In the genomic region with DNA sequence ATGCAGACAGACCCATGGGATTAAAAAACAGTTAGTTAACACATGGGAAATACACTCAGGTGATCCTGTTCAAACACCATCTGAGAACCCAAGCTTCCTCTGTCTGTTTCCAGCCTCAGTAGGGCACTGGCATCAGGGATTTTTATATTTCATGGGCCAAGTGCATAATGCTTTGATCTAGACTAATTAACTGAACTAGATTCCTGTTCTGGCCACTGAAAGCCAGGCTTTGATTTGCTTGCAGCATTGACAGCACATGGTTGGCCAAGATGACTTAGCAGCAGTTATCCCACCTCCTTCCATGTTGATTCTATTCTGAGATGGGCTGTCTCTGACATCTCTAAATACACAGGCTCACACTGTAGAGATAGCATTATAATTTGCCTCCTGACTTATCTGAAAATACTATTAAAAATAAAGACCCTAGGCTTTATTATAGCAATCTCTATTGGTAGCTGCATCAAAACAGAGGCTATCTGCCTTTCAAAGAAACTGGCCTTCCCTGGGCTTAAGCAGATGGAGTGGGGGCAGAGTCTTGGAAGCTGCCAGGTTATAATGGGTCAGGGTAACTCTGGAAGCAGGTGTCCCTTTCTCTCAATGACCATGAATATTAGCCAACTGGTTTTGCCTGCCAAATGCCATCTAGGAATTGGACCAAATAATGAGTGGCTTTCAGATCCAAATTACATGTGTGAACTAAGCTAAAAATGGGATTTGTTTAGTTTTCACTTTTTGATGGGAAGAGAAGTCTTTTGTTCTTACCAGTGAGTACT, we compare ENCODE assay signal across 21 mouse cellular contexts.
DNase-seq lines count a peak whose midpoint lies in the region; ATAC-seq lines count a peak whose summit lies in the region.
"Had no signal": no experiment of that assay in that cellular context is flagged by ENCODE, and none has a peak within 500 bp of the region (broad histone marks: within the 10 kb centered on the region; RNA-seq: fewer than 3 reads in every experiment).

No protein-coding gene starts in this region.

- peak overlapping the region; percentile 20; the same call in 1 of the 2 replicates for H3K27ac ChIP-seq in forebrain, embryonic 13.5 days
- no peak overlapping the region for H3K27ac ChIP-seq in forebrain, embryonic 11.5 days (ENCODE audit: low read depth, low read length)
- H3K27ac ChIP-seq in embryonic facial prominence, embryonic 10.5 days (replicated peaks) = no peak overlapping the region
- H3K27ac ChIP-seq: heart, embryonic 15.5 days; limb, embryonic 15.5 days; midbrain, embryonic 12.5 days; neural tube, embryonic 12.5 days had no signal

- intact Hi-C loops in left cerebral cortex, postnatal 4 days (cut with DNase I) = no loop called here
- intact Hi-C loops in left cerebral cortex, postnatal 10 days (cut with DNase I) = no loop called here

- H3K9me3 ChIP-seq in forebrain, embryonic 13.5 days (replicated peaks) = no peaks in the 10 kb centered on the region
- H3K9me3 ChIP-seq in forebrain, embryonic 11.5 days (ENCODE audit: control insufficient read depth, low read length) = no peaks in the 10 kb centered on the region
- no peaks in the 10 kb centered on the region for H3K9me3 ChIP-seq in embryonic facial prominence, embryonic 10.5 days
- H3K9me3 ChIP-seq: heart, embryonic 15.5 days; limb, embryonic 15.5 days; midbrain, embryonic 12.5 days; neural tube, embryonic 12.5 days had no signal

- no peak for DNase-seq in forebrain, embryonic 11.5 days (ENCODE audit: low spot score)
- peak; percentile 70 for DNase-seq in left cerebral cortex, postnatal 4 days
- DNase-seq in left cerebral cortex, postnatal 10 days (ENCODE audit: extremely low spot score in 1 of 2, low spot score in 2 of 2) = no peak
- DNase-seq in cerebellum, adult 11-12 months = peak; percentile 42
- DNase-seq in cerebellum, postnatal 36 days = peak; percentile 53 to 64
- DNase-seq in urinary bladder, adult 2 months (ENCODE audit: low spot score) = no peak
- no peak for DNase-seq in embryonic facial prominence, embryonic 10.5 days (ENCODE audit: low spot score)
- DNase-seq: adrenal gland, postnatal 10 days; heart, adult 18-20 months; kidney, adult 9 months; lung, adult 18-20 months; lung, postnatal 36 days; right cerebral cortex, postnatal 4 days; thymus, adult 18-20 months had no signal

- H3K36me3 ChIP-seq in forebrain, embryonic 13.5 days (ENCODE audit: poor library complexity, severe bottlenecking) = 0 out of 2 replicates have a peak, but pooled peaks cover 7% of the 10 kb centered on the region
- no peaks in the 10 kb centered on the region for H3K36me3 ChIP-seq in forebrain, embryonic 11.5 days (ENCODE audit: control insufficient read depth, insufficient read depth, low read length)
- H3K36me3 ChIP-seq in embryonic facial prominence, embryonic 10.5 days (replicated peaks) = no peaks in the 10 kb centered on the region
- H3K36me3 ChIP-seq: limb, embryonic 15.5 days; midbrain, embryonic 12.5 days; neural tube, embryonic 12.5 days had no signal

- no peak overlapping the region for H3K4me2 ChIP-seq in forebrain, embryonic 13.5 days
- no peak overlapping the region for H3K4me2 ChIP-seq in forebrain, embryonic 11.5 days (ENCODE audit: low read depth, low read length, severe bottlenecking)
- H3K4me2 ChIP-seq: heart, embryonic 15.5 days; limb, embryonic 15.5 days; midbrain, embryonic 12.5 days; neural tube, embryonic 12.5 days had no signal

- peaks cover 13% of the 10 kb centered on the region for H3K4me1 ChIP-seq in forebrain, embryonic 13.5 days
- H3K4me1 ChIP-seq in forebrain, embryonic 11.5 days (replicated peaks; ENCODE audit: control insufficient read depth, insufficient read depth, low read length) = no peaks in the 10 kb centered on the region
- H3K4me1 ChIP-seq in embryonic facial prominence, embryonic 10.5 days = no peaks in the 10 kb centered on the region
- H3K4me1 ChIP-seq: heart, embryonic 15.5 days; limb, embryonic 15.5 days had no signal

- ATAC-seq in forebrain, embryonic 13.5 days = peak; percentile 82
- ATAC-seq in forebrain, embryonic 11.5 days (replicated peaks; ENCODE audit: low FRiP score) = no peak
- ATAC-seq: inflammation-experienced regulatory T-cells, adult 6 months had no signal

- no peaks in the 10 kb centered on the region for H3K27me3 ChIP-seq in forebrain, embryonic 13.5 days
- H3K27me3 ChIP-seq in forebrain, embryonic 11.5 days (ENCODE audit: control insufficient read depth, insufficient read depth, low read length) = no peaks in the 10 kb centered on the region
- no peaks in the 10 kb centered on the region for H3K27me3 ChIP-seq in embryonic facial prominence, embryonic 10.5 days (replicated peaks; ENCODE audit: low read depth, poor library complexity, severe bottlenecking)
- H3K27me3 ChIP-seq: heart, embryonic 15.5 days; limb, embryonic 15.5 days; midbrain, embryonic 12.5 days; neural tube, embryonic 12.5 days had no signal

- H3K4me3 ChIP-seq in forebrain, embryonic 13.5 days = no peak overlapping the region
- no peak overlapping the region for H3K4me3 ChIP-seq in forebrain, embryonic 11.5 days (ENCODE audit: low read depth, low read length)
- H3K4me3 ChIP-seq in embryonic facial prominence, embryonic 10.5 days = no peak overlapping the region
- H3K4me3 ChIP-seq: erythroblast, embryonic 14.5 days; heart, embryonic 15.5 days; limb, embryonic 15.5 days; midbrain, embryonic 12.5 days; neural tube, embryonic 12.5 days had no signal

- no peak overlapping the region for H3K9ac ChIP-seq in forebrain, embryonic 13.5 days
- no peak overlapping the region for H3K9ac ChIP-seq in forebrain, embryonic 11.5 days (ENCODE audit: low read length)
- H3K9ac ChIP-seq: heart, embryonic 15.5 days; limb, embryonic 15.5 days; midbrain, embryonic 12.5 days; neural tube, embryonic 12.5 days had no signal

Comparison
In these comparisons a context has a peak if more than half of its experiments do, and no peak if none do; other contexts are left out.
1. DNase-seq: peak in left cerebral cortex, postnatal 4 days (single experiment), cerebellum, adult 11-12 months (single experiment) and cerebellum, postnatal 36 days (2 of 2); none in forebrain, embryonic 11.5 days (single experiment), left cerebral cortex, postnatal 10 days (0 of 2), urinary bladder, adult 2 months (single experiment) and embryonic facial prominence, embryonic 10.5 days (single experiment).